Mouse (Mus musculus): ENCODE data around the gene Scube1.

- TF ChIP-seq POLR2A (IDR thresholded peaks at IDR 0.05; ENCODE audit: borderline replicate concordance, extremely low read depth, insufficient read depth, insufficient read length, poor library complexity, severe bottlenecking): no peak
- no peak for TF ChIP-seq CTCF (IDR thresholded peaks at IDR 0.05; ENCODE audit: borderline replicate concordance, extremely low read depth, insufficient read depth, insufficient read length)
Observed at GRCm38 (mm10) chr15:83631071-83631470, 93.8 kb downstream of the Scube1 start.

Measured in brain, embryonic 14.5 days (tissue).